Mouse (Mus musculus) lung, adult 2 months (tissue): ENCODE results near the gene AL731706.2.

Experiments
- CTCF ChIP-seq: fragments of 200-500 bp; IDR thresholded peaks from 2 replicates; pipeline ENCODE4 v1.5.1; 2011; ENCODE audit warnings: mild to moderate bottlenecking, low read length, control low read depth; ENCODE audit not compliant: insufficient read depth
- POLR2A ChIP-seq: fragments of 200-500 bp; IDR thresholded peaks from 2 replicates; pipeline ENCODE4 v1.6.1; 2011; ENCODE audit warnings: low read depth, mild to moderate bottlenecking, control low read depth, low read length, borderline replicate concordance; ENCODE audit errors: extremely low read depth

- TF ChIP-seq CTCF (no peak), POLR2A (no peak)
These were observed 35.5 kb upstream of the AL731706.2 start for GRCm38 (mm10) chr2:136921003-136921408.
